ENCODE assay signal across 18 mouse cellular contexts in genomic region chr12:41710608-41711007, GRCm38 (mm10).
A peak's percentile ranks its signal among the peaks of the same experiment; 100 is the strongest.
DNase-seq lines count a peak whose midpoint lies in the region; ATAC-seq and TF ChIP-seq lines count a peak whose summit lies in the region.
"Had no signal": no experiment of that assay in that cellular context is flagged by ENCODE, and none has a peak within 500 bp of the region (broad histone marks: within the 10 kb centered on the region; RNA-seq: fewer than 3 reads in every experiment).

No protein-coding gene starts in this region.

- no peak overlapping the region for H3K4me3 ChIP-seq in midbrain, postnatal 0 days (ENCODE audit: low read depth, low read length)
- H3K4me3 ChIP-seq in midbrain, embryonic 11.5 days (ENCODE audit: low read depth, low read length): no peak overlapping the region
- no peak overlapping the region for H3K4me3 ChIP-seq in forebrain, embryonic 15.5 days
- H3K4me3 ChIP-seq in kidney, embryonic 16.5 days (ENCODE audit: low read length): no peak overlapping the region
- H3K4me3 ChIP-seq: embryonic facial prominence, embryonic 13.5 days; heart, embryonic 10.5 days had no signal

- DNase-seq in midbrain, postnatal 0 days (ENCODE audit: low spot score): peak; percentile 19
- DNase-seq in midbrain, embryonic 11.5 days (ENCODE audit: low spot score, missing footprints): no peak
- DNase-seq in cerebellum, adult 18-20 months: peak; percentile 37 to 39
- DNase-seq in cerebellum, adult 9-11 months: peak; percentile 50
- peak; percentile 45 to 49 for DNase-seq in cerebellum, postnatal 36 days
- no peak for DNase-seq in heart, postnatal 25 days (ENCODE audit: low spot score)
- DNase-seq: adrenal gland, postnatal 10 days; gastrocnemius, postnatal 10 days; heart, adult 18-20 months; heart, postnatal 10 days; kidney, adult 8-10 months had no signal

- no peak overlapping the region for H3K4me2 ChIP-seq in midbrain, postnatal 0 days (ENCODE audit: low read depth, low read length, poor library complexity, severe bottlenecking)
- H3K4me2 ChIP-seq in midbrain, embryonic 11.5 days: no peak overlapping the region
- H3K4me2 ChIP-seq in forebrain, embryonic 15.5 days (replicated peaks): no peak overlapping the region
- H3K4me2 ChIP-seq in kidney, embryonic 16.5 days (replicated peaks; ENCODE audit: low read depth, low read length): no peak overlapping the region
- H3K4me2 ChIP-seq: embryonic facial prominence, embryonic 13.5 days; hindbrain, embryonic 14.5 days had no signal

- H3K27ac ChIP-seq in midbrain, postnatal 0 days (ENCODE audit: low read depth, low read length): no peak overlapping the region
- H3K27ac ChIP-seq in midbrain, embryonic 11.5 days (ENCODE audit: low read depth, low read length): no peak overlapping the region
- H3K27ac ChIP-seq in forebrain, embryonic 15.5 days (replicated peaks): no peak overlapping the region
- H3K27ac ChIP-seq in kidney, embryonic 16.5 days (ENCODE audit: low read length): no peak overlapping the region
- H3K27ac ChIP-seq: embryonic facial prominence, embryonic 13.5 days; heart, embryonic 10.5 days; hindbrain, embryonic 14.5 days had no signal

- 80% methylated on average over 2 of the region's 2 CpGs for WGBS in midbrain, postnatal 0 days
- 83% methylated on average over 2 of the region's 2 CpGs for WGBS in midbrain, embryonic 11.5 days
- WGBS in forebrain, embryonic 15.5 days: 74% methylated on average over 2 of the region's 2 CpGs
- WGBS in kidney, embryonic 16.5 days: 92% methylated on average over 2 of the region's 2 CpGs

- no peak overlapping the region for H3K9ac ChIP-seq in midbrain, postnatal 0 days (replicated peaks; ENCODE audit: low read length, poor library complexity, severe bottlenecking)
- H3K9ac ChIP-seq in midbrain, embryonic 11.5 days (ENCODE audit: low read length): no peak overlapping the region
- no peak overlapping the region for H3K9ac ChIP-seq in forebrain, embryonic 15.5 days (replicated peaks)
- H3K9ac ChIP-seq in kidney, embryonic 16.5 days (replicated peaks; ENCODE audit: low read length): no peak overlapping the region
- H3K9ac ChIP-seq: embryonic facial prominence, embryonic 13.5 days; hindbrain, embryonic 14.5 days had no signal

- no peak for TF ChIP-seq CTCF in midbrain, postnatal 0 days (IDR thresholded peaks at IDR 0.05)

- H3K27me3 ChIP-seq in midbrain, postnatal 0 days (ENCODE audit: insufficient read depth, low read length): no peaks in the 10 kb centered on the region
- H3K27me3 ChIP-seq in midbrain, embryonic 11.5 days (ENCODE audit: control insufficient read depth, insufficient read depth, low read length): no peaks in the 10 kb centered on the region
- H3K27me3 ChIP-seq in forebrain, embryonic 15.5 days: no peaks in the 10 kb centered on the region
- no peaks in the 10 kb centered on the region for H3K27me3 ChIP-seq in kidney, embryonic 16.5 days (ENCODE audit: insufficient read depth, low read length)
- H3K27me3 ChIP-seq: embryonic facial prominence, embryonic 13.5 days had no signal

- H3K4me1 ChIP-seq in midbrain, postnatal 0 days (ENCODE audit: insufficient read depth, low read length): no peaks in the 10 kb centered on the region
- H3K4me1 ChIP-seq in midbrain, embryonic 11.5 days (ENCODE audit: control insufficient read depth, insufficient read depth, low read length): no peaks in the 10 kb centered on the region
- no peaks in the 10 kb centered on the region for H3K4me1 ChIP-seq in forebrain, embryonic 15.5 days
- no peaks in the 10 kb centered on the region for H3K4me1 ChIP-seq in kidney, embryonic 16.5 days (ENCODE audit: insufficient read depth, low read length)
- H3K4me1 ChIP-seq: embryonic facial prominence, embryonic 13.5 days; heart, embryonic 10.5 days had no signal

- intact Hi-C loops in heart, postnatal 25 days (cut with DNase I): no loop called here

- no peak for ATAC-seq in midbrain, postnatal 0 days (ENCODE audit: low FRiP score)
- no peak for ATAC-seq in midbrain, embryonic 11.5 days (ENCODE audit: low FRiP score)
- no peak for ATAC-seq in forebrain, embryonic 15.5 days (replicated peaks)
- no peak for ATAC-seq in kidney, embryonic 16.5 days (ENCODE audit: low FRiP score, low TSS enrichment)
- ATAC-seq: forebrain, embryonic 14.5 days; intestine, embryonic 16.5 days had no signal

- H3K36me3 ChIP-seq in midbrain, postnatal 0 days (ENCODE audit: insufficient read depth, low read length): no peaks in the 10 kb centered on the region
- H3K36me3 ChIP-seq in midbrain, embryonic 11.5 days (ENCODE audit: control insufficient read depth, insufficient read depth, low read length): no peaks in the 10 kb centered on the region
- no peaks in the 10 kb centered on the region for H3K36me3 ChIP-seq in forebrain, embryonic 15.5 days
- no peaks in the 10 kb centered on the region for H3K36me3 ChIP-seq in kidney, embryonic 16.5 days (ENCODE audit: insufficient read depth, low read length)
- H3K36me3 ChIP-seq: embryonic facial prominence, embryonic 13.5 days; heart, embryonic 10.5 days had no signal

- no peaks in the 10 kb centered on the region for H3K9me3 ChIP-seq in midbrain, postnatal 0 days (ENCODE audit: low read length)
- H3K9me3 ChIP-seq in midbrain, embryonic 11.5 days (ENCODE audit: control insufficient read depth, low read length): no peaks in the 10 kb centered on the region
- H3K9me3 ChIP-seq in forebrain, embryonic 15.5 days: no peaks in the 10 kb centered on the region
- H3K9me3 ChIP-seq in kidney, embryonic 16.5 days (ENCODE audit: low read length): no peaks in the 10 kb centered on the region
- H3K9me3 ChIP-seq: embryonic facial prominence, embryonic 13.5 days; heart, embryonic 10.5 days had no signal

Comparison
In these comparisons a context has a peak if more than half of its experiments do, and no peak if none do; other contexts are left out.
1. DNase-seq: peak in midbrain, postnatal 0 days (single experiment), cerebellum, adult 18-20 months (2 of 2), cerebellum, adult 9-11 months (single experiment) and cerebellum, postnatal 36 days (2 of 2); none in midbrain, embryonic 11.5 days (single experiment) and heart, postnatal 25 days (single experiment).